Mouse (Mus musculus): ENCODE measurements around the gene Apol6. TPM values are rescaled to one million over a fixed set of nuclear protein-coding genes. Genes with fewer than 3 reads are reported as not detected.
"Not testable (repeated sequence)": the region's sequence is repeated elsewhere in the genome, so short reads cannot be mapped to it uniquely, and the experiment has no call there.

Apol6 gene
- polyA plus RNA-seq, 1 experiment from 2014 or later: not detected

GRCm38 (mm10) chr15:77058566-77058965 lies 14.0 kb downstream of the Apol6 start:
- no peaks in the 10 kb centered on the region for H3K27me3 ChIP-seq (ENCODE audit: insufficient read depth, poor library complexity, severe bottlenecking)
- peaks cover 34% of the 10 kb centered on the region for H3K4me1 ChIP-seq (replicated peaks)
- 0 out of 2 replicates have a peak, but pooled peaks cover 4% of the 10 kb centered on the region for H3K9me3 ChIP-seq
- no peak overlapping the region for H3K4me3 ChIP-seq
- no peaks in the 10 kb centered on the region for H3K36me3 ChIP-seq
- DNase-seq (ENCODE audit: low spot score): no peak
- H3K27ac ChIP-seq: no peak overlapping the region

GRCm38 (mm10) chr15:77059416-77059815 lies 14.9 kb downstream of the Apol6 start:
- H3K36me3 ChIP-seq; H3K27ac ChIP-seq; DNase-seq (ENCODE audit: low spot score); H3K9me3 ChIP-seq; H3K4me3 ChIP-seq; H3K27me3 ChIP-seq (ENCODE audit: insufficient read depth, poor library complexity, severe bottlenecking): not testable (repeated sequence)
- peaks cover 29% of the 10 kb centered on the region for H3K4me1 ChIP-seq (replicated peaks)
- WGBS: 97% methylated on average over 4 of the region's 4 CpGs

- no peak overlapping the region for H3K4me3 ChIP-seq
- H3K36me3 ChIP-seq: no peaks in the 10 kb centered on the region
- H3K27me3 ChIP-seq (ENCODE audit: insufficient read depth, poor library complexity, severe bottlenecking): no peaks in the 10 kb centered on the region
- no peaks in the 10 kb centered on the region for H3K4me1 ChIP-seq (replicated peaks)
- no peak overlapping the region for H3K27ac ChIP-seq
- H3K9me3 ChIP-seq: 0 out of 2 replicates have a peak, but pooled peaks cover 4% of the 10 kb centered on the region
- DNase-seq (ENCODE audit: low spot score): no peak
Observed at GRCm38 (mm10) chr15:77062746-77063145, 18.2 kb downstream of the Apol6 start.

- H3K4me3 ChIP-seq: no peak overlapping the region
- no peaks in the 10 kb centered on the region for H3K4me1 ChIP-seq (replicated peaks)
- WGBS: 91% methylated on average over 6 of the region's 6 CpGs
- H3K36me3 ChIP-seq: no peaks in the 10 kb centered on the region
- DNase-seq (ENCODE audit: low spot score): no peak
- H3K9me3 ChIP-seq: no peaks in the 10 kb centered on the region
- no peak overlapping the region for H3K27ac ChIP-seq
- no peaks in the 10 kb centered on the region for H3K27me3 ChIP-seq (ENCODE audit: insufficient read depth, poor library complexity, severe bottlenecking)
Observed at GRCm38 (mm10) chr15:77065259-77065852, 20.8 kb downstream of the Apol6 start.

GRCm38 (mm10) chr15:77066233-77066632 lies 21.7 kb downstream of the Apol6 start:
- Histone ChIP-seq H3K36me3 (no peaks in the 10 kb centered on the region), H3K4me3 (no peak overlapping the region), H3K27ac (no peak overlapping the region), H3K27me3 (ENCODE audit: insufficient read depth, poor library complexity, severe bottlenecking) (no peaks in the 10 kb centered on the region), H3K9me3 (no peaks in the 10 kb centered on the region), H3K4me1 (replicated peaks) (peaks cover under 1% of the 10 kb centered on the region; the same call in 1 of the 2 replicates)
- 87% methylated on average over 6 of the region's 6 CpGs for whole genome bisulfite sequencing
- DNase-seq (ENCODE audit: low spot score): no peak

- H3K27ac ChIP-seq: peak overlapping the region; percentile 53; the same call in 1 of the 2 replicates
- H3K4me1 ChIP-seq (replicated peaks): peaks cover 11% of the 10 kb centered on the region
- H3K36me3 ChIP-seq: no peaks in the 10 kb centered on the region
- no peaks in the 10 kb centered on the region for H3K27me3 ChIP-seq (ENCODE audit: insufficient read depth, poor library complexity, severe bottlenecking)
- no peak for DNase-seq (ENCODE audit: low spot score)
- no peak overlapping the region for H3K4me3 ChIP-seq
- WGBS: 56% methylated on average over 3 of the region's 3 CpGs
- no peaks in the 10 kb centered on the region for H3K9me3 ChIP-seq
Observed at GRCm38 (mm10) chr15:77068439-77068861, 23.9 kb downstream of the Apol6 start.

- Histone ChIP-seq H3K27ac (0 out of 2 replicates have a peak overlapping the region, but pooled peaks have one; percentile 53), H3K36me3 (no peaks in the 10 kb centered on the region), H3K27me3 (ENCODE audit: insufficient read depth, poor library complexity, severe bottlenecking) (no peaks in the 10 kb centered on the region), H3K4me3 (no peak overlapping the region), H3K4me1 (replicated peaks) (peaks cover 11% of the 10 kb centered on the region), H3K9me3 (no peaks in the 10 kb centered on the region)
- DNase-seq (ENCODE audit: low spot score): no peak
- WGBS: 87% methylated on average over 3 of the region's 3 CpGs
Observed at GRCm38 (mm10) chr15:77069019-77069418, 24.5 kb downstream of the Apol6 start.

GRCm38 (mm10) chr15:77070745-77071268 lies 26.3 kb downstream of the Apol6 start:
- Histone ChIP-seq H3K27ac (no peak overlapping the region), H3K9me3 (no peaks in the 10 kb centered on the region), H3K36me3 (peaks cover 4% of the 10 kb centered on the region), H3K4me3 (no peak overlapping the region), H3K4me1 (replicated peaks) (peaks cover 11% of the 10 kb centered on the region), H3K27me3 (ENCODE audit: insufficient read depth, poor library complexity, severe bottlenecking) (no peaks in the 10 kb centered on the region)
- no peak for DNase-seq (ENCODE audit: low spot score)
- WGBS: 86% methylated on average over 11 of the region's 11 CpGs

- Histone ChIP-seq H3K4me3 (no peak overlapping the region), H3K27me3 (ENCODE audit: insufficient read depth, poor library complexity, severe bottlenecking) (no peaks in the 10 kb centered on the region), H3K4me1 (replicated peaks) (peaks cover 11% of the 10 kb centered on the region), H3K9me3 (no peaks in the 10 kb centered on the region), H3K36me3 (peaks cover 11% of the 10 kb centered on the region), H3K27ac (no peak overlapping the region)
- peak; percentile 34 for DNase-seq (ENCODE audit: low spot score)
- WGBS: 24% methylated on average over 10 of the region's 10 CpGs
Observed at GRCm38 (mm10) chr15:77071501-77071900, 27.0 kb downstream of the Apol6 start.

- Histone ChIP-seq H3K27me3 (ENCODE audit: insufficient read depth, poor library complexity, severe bottlenecking) (no peaks in the 10 kb centered on the region), H3K4me1 (replicated peaks) (peaks cover 11% of the 10 kb centered on the region), H3K27ac (no peak overlapping the region), H3K36me3 (peaks cover 23% of the 10 kb centered on the region), H3K9me3 (no peaks in the 10 kb centered on the region), H3K4me3 (no peak overlapping the region)
- no peak for DNase-seq (ENCODE audit: low spot score)
- 64% methylated on average over 4 of the region's 4 CpGs for WGBS
Observed at GRCm38 (mm10) chr15:77072556-77073163, 28.1 kb downstream of the Apol6 start.

- Histone ChIP-seq H3K4me3 (no peak overlapping the region), H3K9me3 (no peaks in the 10 kb centered on the region), H3K36me3 (peaks cover 58% of the 10 kb centered on the region), H3K27ac (no peak overlapping the region), H3K27me3 (ENCODE audit: insufficient read depth, poor library complexity, severe bottlenecking) (no peaks in the 10 kb centered on the region), H3K4me1 (replicated peaks) (peaks cover 23% of the 10 kb centered on the region)
- WGBS: 88% methylated on average over 3 of the region's 3 CpGs
- no peak for DNase-seq (ENCODE audit: low spot score)
Observed at GRCm38 (mm10) chr15:77076523-77076922, 32.0 kb downstream of the Apol6 start.

GRCm38 (mm10) chr15:77077906-77078305 lies 33.4 kb downstream of the Apol6 start:
- H3K36me3 ChIP-seq: peaks cover 72% of the 10 kb centered on the region
- no peaks in the 10 kb centered on the region for H3K9me3 ChIP-seq
- no peak for DNase-seq (ENCODE audit: low spot score)
- H3K27ac ChIP-seq: no peak overlapping the region
- no peak overlapping the region for H3K4me3 ChIP-seq
- no peaks in the 10 kb centered on the region for H3K27me3 ChIP-seq (ENCODE audit: insufficient read depth, poor library complexity, severe bottlenecking)
- 87% methylated on average over 9 of the region's 9 CpGs for WGBS
- peaks cover 15% of the 10 kb centered on the region; the same call in 1 of the 2 replicates for H3K4me1 ChIP-seq (replicated peaks)

GRCm38 (mm10) chr15:77078786-77079185 lies 34.3 kb downstream of the Apol6 start:
- no peaks in the 10 kb centered on the region for H3K9me3 ChIP-seq
- 58% methylated on average over 3 of the region's 3 CpGs for WGBS
- no peak overlapping the region for H3K27ac ChIP-seq
- H3K27me3 ChIP-seq (ENCODE audit: insufficient read depth, poor library complexity, severe bottlenecking): no peaks in the 10 kb centered on the region
- H3K4me1 ChIP-seq (replicated peaks): peaks cover 15% of the 10 kb centered on the region; the same call in 1 of the 2 replicates
- H3K4me3 ChIP-seq: no peak overlapping the region
- no peak for DNase-seq (ENCODE audit: low spot score)
- H3K36me3 ChIP-seq: peaks cover 78% of the 10 kb centered on the region
